Mouse (Mus musculus) embryonic facial prominence, embryonic 10.5 days (tissue): ENCODE results near the gene Cda. TPM values are rescaled to one million over a fixed set of nuclear protein-coding genes. Genes with fewer than 3 reads are reported as not detected.

Experiments
- DNase-seq: peaks from one replicate; pipeline ENCODE4 v3.0.0-alpha.2; 2017; ENCODE audit warnings: low spot score
- H3K27ac ChIP-seq: fragments of 300-500 bp; sonication (generic); replicated peaks from 2 replicates; pipeline ENCODE4 v1.5.1; 2016; ENCODE audit warnings: mild to moderate bottlenecking
- H3K27me3 ChIP-seq: fragments of 300-500 bp; sonication (generic); replicated peaks from 2 replicates; pipeline ENCODE4 v1.6.1; 2016; ENCODE audit warnings: low read depth, mild to moderate bottlenecking; ENCODE audit not compliant: poor library complexity, severe bottlenecking
- H3K36me3 ChIP-seq: fragments of 300-500 bp; sonication (generic); replicated peaks from 2 replicates; pipeline ENCODE4 v1.6.1; 2016; ENCODE audit warnings: mild to moderate bottlenecking, moderate library complexity
- H3K4me1 ChIP-seq: fragments of 300-500 bp; sonication (generic); 2 replicates; pipeline ENCODE4 v1.6.1; 2016
- H3K4me3 ChIP-seq: fragments of 300-500 bp; sonication (generic); 2 replicates; pipeline ENCODE4 v1.5.1; 2016; ENCODE audit warnings: mild to moderate bottlenecking, moderate library complexity
- H3K9me3 ChIP-seq: fragments of 300-500 bp; sonication (generic); 2 replicates; pipeline ENCODE4 v1.6.1; 2016; ENCODE audit warnings: mild to moderate bottlenecking
- WGBS: fragments of 180-500 bp; shearing (Covaris S2); methylation state at CpG from one replicate; pipeline ENCODE4 v1.1.7; 2016; 5-methylcytosine and 5-hydroxymethylcytosine counted together
- polyA plus RNA-seq: library from polyadenylated mRNA; unstranded; fragments of >200 nt; fragmentation: Nextera tagmentation; extraction: Ambion mirVana; gene quantifications from 2 replicates; pipeline ENCODE4 v1.2.1, GENCODE M21; 2016

Cda gene
- polyA plus RNA-seq, 1 experiment from 2014 or later: 4.8 TPM

DNA sequence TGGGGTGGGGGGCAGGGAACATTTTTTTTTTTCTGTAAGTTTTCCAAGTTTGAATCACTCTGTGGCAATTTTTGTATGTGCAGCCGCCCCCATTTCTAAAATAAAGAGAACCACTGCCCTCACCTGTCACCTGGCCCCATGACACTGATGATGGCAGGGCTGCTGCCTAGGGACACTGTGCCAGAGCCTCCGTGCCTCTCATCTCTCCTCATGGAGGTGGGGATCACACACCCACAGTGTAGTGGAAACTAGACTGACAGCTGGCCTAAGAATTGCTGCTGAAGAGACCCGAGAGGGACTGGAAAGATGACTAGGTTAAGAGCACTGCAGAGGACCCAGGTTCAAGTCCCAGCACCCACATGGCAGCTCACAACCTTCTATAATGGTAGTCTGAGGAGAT, 55.7 kb downstream of the Cda start:
- Histone ChIP-seq H3K36me3 (peaks cover 98% of the 10 kb centered on the region), H3K9me3 (0 out of 2 replicates have a peak, but pooled peaks cover 3% of the 10 kb centered on the region), H3K4me1 (no peaks in the 10 kb centered on the region), H3K27me3 (no peaks in the 10 kb centered on the region), H3K27ac (no peak overlapping the region), H3K4me3 (no peak overlapping the region)
- DNase-seq: no peak
- WGBS: 94% methylated on average over 3 of the region's 3 CpGs

DNA sequence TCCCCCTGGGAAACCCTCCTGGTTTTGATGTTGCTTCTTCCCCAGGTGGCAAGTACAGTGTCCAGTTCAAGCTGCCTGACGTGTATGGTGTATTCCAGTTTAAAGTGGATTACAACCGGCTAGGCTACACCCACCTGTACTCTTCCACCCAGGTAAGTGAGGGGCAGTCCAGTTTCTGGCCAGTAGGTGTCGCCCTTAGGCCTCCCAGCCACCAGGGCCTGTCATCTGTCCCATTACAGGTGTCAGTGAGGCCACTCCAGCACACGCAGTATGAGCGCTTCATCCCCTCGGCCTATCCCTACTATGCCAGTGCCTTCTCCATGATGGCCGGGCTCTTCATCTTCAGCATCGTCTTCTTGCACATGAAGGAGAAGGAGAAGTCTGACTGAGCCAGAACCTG, 56.2 kb downstream of the Cda start:
- Histone ChIP-seq H3K4me1 (peaks cover 1% of the 10 kb centered on the region; the same call in 1 of the 2 replicates), H3K27me3 (no peaks in the 10 kb centered on the region), H3K36me3 (peaks cover 98% of the 10 kb centered on the region), H3K4me3 (no peak overlapping the region), H3K9me3 (0 out of 2 replicates have a peak, but pooled peaks cover 3% of the 10 kb centered on the region), H3K27ac (no peak overlapping the region)
- whole genome bisulfite sequencing: 73% methylated on average over 8 of the region's 8 CpGs
- peak; percentile 48 for DNase-seq

DNA sequence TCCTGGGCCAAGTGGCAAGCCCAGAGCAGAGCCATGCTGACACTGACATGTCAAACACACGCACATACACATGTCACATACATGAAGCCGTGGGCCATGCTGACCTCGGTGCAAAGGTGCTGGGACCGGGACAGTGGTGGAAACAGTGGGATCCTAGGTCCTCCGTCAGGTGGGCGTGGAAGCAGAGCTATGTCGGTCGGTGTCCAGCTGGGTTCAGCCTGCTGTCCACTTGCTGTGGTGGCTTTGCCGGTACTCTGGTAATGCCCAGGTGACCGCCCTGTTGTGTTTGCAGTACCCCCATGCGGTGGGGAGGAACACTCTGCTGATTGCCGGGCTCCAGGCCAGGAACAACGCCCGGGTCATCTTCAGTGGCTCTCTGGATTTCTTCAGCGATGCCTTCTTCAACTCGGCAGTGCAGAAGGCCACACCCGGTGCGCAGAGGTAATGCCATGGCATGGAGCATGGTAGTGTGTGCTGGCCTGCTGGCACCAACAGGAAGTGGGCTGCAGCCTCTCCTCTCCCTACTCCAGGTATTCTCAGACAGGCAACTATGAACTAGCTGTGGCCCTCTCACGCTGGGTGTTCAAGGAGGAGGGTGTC, 57.4 kb downstream of the Cda start:
- no peak for DNase-seq
- H3K36me3 ChIP-seq: peaks cover 90% of the 10 kb centered on the region
- H3K27me3 ChIP-seq: no peaks in the 10 kb centered on the region
- WGBS: 95% methylated on average over 19 of the region's 19 CpGs
- no peaks in the 10 kb centered on the region for H3K9me3 ChIP-seq
- no peak overlapping the region for H3K4me3 ChIP-seq
- peaks cover 12% of the 10 kb centered on the region for H3K4me1 ChIP-seq
- H3K27ac ChIP-seq: no peak overlapping the region

DNA sequence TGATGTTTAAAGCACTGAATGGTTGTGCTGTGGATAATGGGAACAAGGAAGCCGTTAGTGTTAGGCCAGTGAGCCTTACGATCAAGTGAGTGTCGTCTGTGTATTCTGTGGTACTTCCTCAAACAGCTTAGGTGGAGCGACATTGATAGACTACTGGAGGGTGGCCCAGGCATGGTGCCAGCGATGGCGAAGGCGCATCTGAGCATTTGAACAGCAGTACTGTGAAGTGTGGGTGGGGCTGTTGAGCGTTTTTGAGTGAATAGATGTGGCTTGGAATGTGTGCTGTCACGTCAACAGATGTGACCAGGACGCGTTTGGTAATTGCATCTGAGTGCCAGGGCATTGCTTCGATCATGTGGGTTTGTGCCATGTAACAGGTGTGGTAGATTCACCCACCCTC, 60.1 kb downstream of the Cda start:
- no peak for DNase-seq
- Histone ChIP-seq H3K9me3 (no peaks in the 10 kb centered on the region), H3K4me1 (peaks cover 29% of the 10 kb centered on the region), H3K36me3 (peaks cover 65% of the 10 kb centered on the region), H3K27ac (no peak overlapping the region), H3K27me3 (no peaks in the 10 kb centered on the region), H3K4me3 (no peak overlapping the region)
- 93% methylated on average over 12 of the region's 12 CpGs for WGBS

DNA sequence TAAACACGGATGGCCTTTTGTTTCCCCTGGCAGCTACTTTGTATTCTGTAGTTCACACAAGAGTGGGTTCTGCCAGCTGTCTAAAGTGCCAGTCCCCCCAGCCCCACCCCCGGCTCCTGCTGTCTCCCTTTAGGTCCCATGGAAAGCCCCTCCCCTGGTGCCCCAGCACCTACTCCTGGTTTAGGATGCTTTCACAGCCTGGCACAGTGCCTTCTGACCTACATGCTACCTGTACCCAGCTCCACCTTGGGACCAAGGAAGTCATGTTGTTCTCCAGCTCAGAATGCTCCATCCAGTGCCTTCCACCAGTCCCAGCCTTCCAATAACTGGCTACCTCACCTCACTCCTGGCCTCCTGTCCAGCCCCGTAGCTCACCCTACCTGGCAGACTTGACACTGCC, 60.8 kb downstream of the Cda start:
- H3K4me1 ChIP-seq: peaks cover 30% of the 10 kb centered on the region
- no peaks in the 10 kb centered on the region for H3K27me3 ChIP-seq
- H3K4me3 ChIP-seq: no peak overlapping the region
- no peak for DNase-seq
- peaks cover 58% of the 10 kb centered on the region for H3K36me3 ChIP-seq
- WGBS: 93% methylated on average over 3 of the region's 3 CpGs
- H3K27ac ChIP-seq: no peak overlapping the region
- H3K9me3 ChIP-seq: no peaks in the 10 kb centered on the region

DNA sequence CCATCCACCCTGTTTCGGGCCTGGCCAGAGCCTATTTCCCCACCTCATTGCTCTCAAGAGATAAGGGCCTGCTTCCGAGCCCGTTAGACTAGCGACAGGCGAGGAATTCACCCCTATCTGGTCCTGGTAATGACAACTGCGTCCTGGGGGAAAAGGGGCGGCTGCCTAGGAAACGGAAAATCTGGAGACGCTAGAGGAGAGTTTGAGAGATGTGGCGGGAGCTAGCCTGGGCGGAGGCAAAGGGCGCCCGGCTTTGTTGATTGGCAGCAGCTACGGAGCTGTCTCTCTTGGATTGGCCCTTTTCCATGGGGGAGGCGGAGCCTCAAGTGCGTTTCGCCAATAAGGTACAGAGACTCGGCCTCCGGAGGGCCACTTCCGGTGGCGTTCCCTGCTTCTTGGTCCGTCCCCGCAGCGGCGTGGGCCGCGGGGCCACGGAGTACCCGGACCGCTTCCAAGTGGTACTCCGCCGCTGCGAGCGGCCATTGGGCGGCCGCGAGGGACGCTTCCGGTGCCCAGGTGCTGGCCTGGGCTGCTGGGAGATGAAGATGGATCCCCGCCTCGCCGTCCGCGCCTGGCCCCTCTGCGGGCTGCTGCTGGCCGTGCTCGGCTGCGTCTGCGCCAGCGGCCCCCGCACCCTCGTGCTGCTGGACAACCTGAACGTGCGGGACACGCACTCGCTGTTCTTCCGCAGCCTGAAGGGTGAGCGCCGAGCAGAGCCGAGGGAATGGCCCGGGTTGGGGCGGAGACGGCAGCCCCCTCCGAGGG, 63.3 kb downstream of the Cda start, which contains the start of gene Ddost:
TSS of gene Ddost (plus strand) at position 391 of the 765 bp plus-strand sequence.
- WGBS: under 1% methylated on average over 64 of the region's 64 CpGs
- peak; percentile 98 for DNase-seq
- H3K27ac ChIP-seq: peak within 1 kb of the TSS; percentile 89
- H3K9me3 ChIP-seq: no peaks in the 10 kb centered on the region
- peaks cover 30% of the 10 kb centered on the region for H3K4me1 ChIP-seq
- peak within 1 kb of the TSS; percentile 94 for H3K4me3 ChIP-seq
- H3K36me3 ChIP-seq: peaks cover 33% of the 10 kb centered on the region
- H3K27me3 ChIP-seq: no peaks in the 10 kb centered on the region

DNA sequence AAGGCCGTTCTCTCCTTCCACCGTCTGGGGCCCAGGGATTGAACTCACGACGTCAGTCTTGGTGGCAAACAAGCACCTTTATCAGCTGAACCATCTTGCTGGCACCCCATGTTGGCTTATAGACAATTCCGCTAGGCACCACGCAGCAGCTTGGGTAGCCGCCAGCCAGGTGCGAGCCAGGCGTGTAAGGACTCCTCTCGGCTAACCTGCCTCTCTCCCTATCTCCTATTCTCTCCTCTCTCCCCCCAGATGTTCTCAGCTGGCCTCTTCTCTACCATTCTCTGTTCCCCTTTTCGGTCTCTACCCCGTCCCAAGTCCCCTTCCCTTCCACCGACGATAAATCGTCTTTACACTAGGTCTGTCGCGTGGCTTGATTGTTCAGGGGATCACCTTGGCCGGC, 64.0 kb downstream of the Cda start:
- Histone ChIP-seq H3K4me1 (peaks cover 30% of the 10 kb centered on the region), H3K27ac (peak overlapping the region; percentile 89), H3K9me3 (no peaks in the 10 kb centered on the region), H3K36me3 (peaks cover 25% of the 10 kb centered on the region), H3K27me3 (no peaks in the 10 kb centered on the region), H3K4me3 (peak overlapping the region; percentile 94)
- 18% methylated on average over 18 of the region's 18 CpGs for WGBS
- no peak for DNase-seq

DNA sequence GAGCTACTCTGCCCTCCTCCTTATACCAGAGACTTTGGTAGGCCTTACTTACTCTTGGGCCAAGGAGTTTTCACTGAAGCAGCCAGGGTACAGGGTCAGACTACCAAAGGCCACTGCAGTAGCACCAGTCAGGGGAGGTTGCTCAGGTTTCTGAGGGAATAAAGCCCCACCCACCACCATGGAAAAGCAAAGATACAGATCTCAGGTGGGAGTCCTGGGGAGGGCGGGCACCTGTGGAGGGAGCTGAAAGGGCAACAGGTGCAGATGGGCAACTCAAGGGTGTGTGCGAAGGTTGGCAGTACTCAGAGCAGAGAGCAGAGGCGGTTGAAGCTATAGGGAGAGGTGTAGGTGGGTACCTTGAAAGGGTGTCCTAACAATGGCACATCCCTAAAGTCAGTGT, 64.8 kb downstream of the Cda start:
- H3K4me3 ChIP-seq: peak overlapping the region; percentile 94
- H3K4me1 ChIP-seq: peaks cover 30% of the 10 kb centered on the region
- 89% methylated on average over 3 of the region's 3 CpGs for WGBS
- H3K36me3 ChIP-seq: peaks cover 18% of the 10 kb centered on the region
- DNase-seq: no peak
- no peaks in the 10 kb centered on the region for H3K9me3 ChIP-seq
- no peak overlapping the region for H3K27ac ChIP-seq
- H3K27me3 ChIP-seq: no peaks in the 10 kb centered on the region

DNA sequence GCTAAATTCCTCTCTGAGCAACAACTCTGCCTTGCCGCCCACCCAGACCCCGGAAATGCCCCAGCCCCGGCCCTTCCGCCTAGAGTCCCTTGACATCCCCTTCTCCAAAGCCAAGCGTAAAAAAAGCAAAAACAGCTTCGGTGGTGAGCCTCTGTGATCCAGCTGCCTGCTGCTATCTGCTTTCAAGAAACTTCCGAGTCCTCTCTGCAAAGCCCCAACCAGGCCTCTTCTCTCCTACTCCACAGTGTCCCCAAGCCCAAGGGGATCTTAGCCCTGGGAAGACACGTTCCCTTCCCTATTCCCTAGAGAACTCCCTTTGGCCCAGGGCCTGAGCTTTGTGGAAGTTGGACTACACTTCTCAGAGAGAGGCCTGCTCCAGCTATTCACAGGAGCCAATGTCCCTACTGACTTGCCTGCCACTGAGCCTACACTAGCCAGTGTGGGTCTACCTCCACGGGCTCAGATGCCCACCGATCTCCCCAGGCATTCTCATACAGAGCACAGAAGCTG, 66.5 kb downstream of the Cda start:
- no peak for DNase-seq
- no peak overlapping the region for H3K4me3 ChIP-seq
- no peaks in the 10 kb centered on the region for H3K27me3 ChIP-seq
- H3K36me3 ChIP-seq: peaks cover under 1% of the 10 kb centered on the region
- H3K27ac ChIP-seq: no peak overlapping the region
- WGBS: 89% methylated on average over 10 of the region's 10 CpGs
- no peaks in the 10 kb centered on the region for H3K9me3 ChIP-seq
- peaks cover 26% of the 10 kb centered on the region for H3K4me1 ChIP-seq

DNA sequence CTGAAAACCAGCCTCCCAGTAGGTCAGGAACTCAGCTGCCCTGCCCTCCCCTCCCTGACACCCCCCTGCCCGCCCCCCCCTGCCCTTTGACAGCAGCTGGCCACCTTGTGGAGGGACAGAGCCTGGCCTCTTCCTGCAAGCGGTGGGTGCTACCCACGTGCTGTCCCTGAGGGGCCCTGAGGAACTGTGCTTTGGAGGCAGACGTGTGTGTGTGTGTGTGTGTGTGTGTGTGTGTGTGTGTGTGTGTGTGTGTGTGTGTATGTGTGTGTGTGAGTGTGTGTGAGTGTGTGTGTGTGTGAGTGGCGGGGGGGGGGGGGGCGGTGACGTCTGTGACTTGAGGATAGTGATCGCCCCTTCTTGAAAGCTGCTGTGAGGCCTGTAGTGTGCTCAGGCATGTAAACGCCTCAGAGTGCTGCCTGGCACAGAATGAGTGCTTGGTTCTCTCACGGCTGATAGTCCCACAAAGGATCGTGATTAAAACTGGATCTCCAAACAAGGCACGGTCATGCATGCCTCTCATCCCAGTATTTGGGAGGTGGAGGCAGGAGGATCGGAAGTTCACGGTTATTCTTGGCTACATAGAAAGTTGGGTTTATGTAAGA, 73.7 kb downstream of the Cda start:
- 80% methylated on average over 11 of the region's 14 CpGs for WGBS
- H3K4me1 ChIP-seq: no peaks in the 10 kb centered on the region; the same call in 1 of the 2 replicates
- no peak overlapping the region for H3K4me3 ChIP-seq
- no peaks in the 10 kb centered on the region for H3K9me3 ChIP-seq
- no peak for DNase-seq
- no peaks in the 10 kb centered on the region for H3K36me3 ChIP-seq
- H3K27ac ChIP-seq: no peak overlapping the region
- H3K27me3 ChIP-seq: no peaks in the 10 kb centered on the region

DNA sequence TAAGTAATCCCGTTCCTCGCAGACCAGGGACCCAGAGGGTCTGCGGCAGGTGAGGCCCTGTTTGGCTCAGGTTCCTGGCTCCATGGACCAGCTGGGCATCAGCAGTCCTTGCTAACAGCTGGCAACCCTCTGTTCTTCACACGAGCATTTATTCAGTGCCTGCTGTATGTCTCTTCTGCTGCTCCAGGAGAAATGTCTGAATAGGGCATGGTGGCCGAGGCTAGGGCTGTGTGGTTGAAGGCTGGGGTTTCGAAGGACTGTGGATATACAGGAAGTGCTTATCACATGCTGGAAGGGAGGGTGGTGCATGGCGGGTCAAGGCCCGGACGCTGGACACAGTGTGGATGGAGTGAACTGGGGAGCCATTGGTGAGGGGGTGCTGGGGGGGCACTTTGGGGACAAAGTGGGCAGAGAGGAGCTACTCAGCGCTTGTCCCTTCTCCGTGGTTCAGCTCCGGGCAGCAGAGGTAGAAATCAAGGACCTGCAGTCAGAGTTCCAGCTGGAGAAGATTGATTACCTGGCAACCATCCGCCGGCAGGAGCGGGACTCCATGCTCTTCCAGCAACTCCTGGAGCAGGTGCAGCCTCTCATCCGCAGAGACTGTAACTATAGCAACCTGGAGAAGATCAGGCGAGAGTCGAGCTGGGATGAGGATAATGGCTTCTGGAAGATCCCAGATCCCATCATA, 74.4 kb downstream of the Cda start:
- H3K4me1 ChIP-seq: no peaks in the 10 kb centered on the region; the same call in 1 of the 2 replicates
- no peaks in the 10 kb centered on the region for H3K27me3 ChIP-seq
- no peak overlapping the region for H3K4me3 ChIP-seq
- no peaks in the 10 kb centered on the region for H3K36me3 ChIP-seq
- no peaks in the 10 kb centered on the region for H3K9me3 ChIP-seq
- WGBS: 87% methylated on average over 18 of the region's 18 CpGs
- no peak for DNase-seq
- no peak overlapping the region for H3K27ac ChIP-seq

DNA sequence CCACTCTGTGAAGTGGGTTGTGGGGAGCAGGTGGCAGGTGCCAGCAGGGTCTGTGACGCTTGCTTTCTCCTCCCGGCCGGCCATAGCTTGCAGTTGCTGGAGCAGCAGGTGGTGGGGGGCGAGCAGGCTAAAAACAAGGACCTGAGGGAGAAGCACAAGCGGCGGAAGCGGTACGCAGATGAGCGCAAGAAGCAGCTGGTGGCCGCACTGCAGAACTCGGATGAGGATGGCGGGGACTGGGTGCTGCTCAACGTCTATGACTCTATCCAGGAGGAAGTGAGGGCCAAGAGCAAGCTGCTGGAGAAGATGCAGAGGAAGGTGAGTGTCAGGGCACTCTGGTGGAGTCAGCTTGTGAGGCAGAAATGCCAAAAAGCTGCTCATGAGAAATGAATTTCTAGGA, 75.8 kb downstream of the Cda start:
- DNase-seq: no peak
- H3K27me3 ChIP-seq: no peaks in the 10 kb centered on the region
- no peaks in the 10 kb centered on the region for H3K9me3 ChIP-seq
- H3K27ac ChIP-seq: no peak overlapping the region
- H3K36me3 ChIP-seq: no peaks in the 10 kb centered on the region
- 90% methylated on average over 13 of the region's 13 CpGs for WGBS
- no peak overlapping the region for H3K4me3 ChIP-seq
- H3K4me1 ChIP-seq: no peaks in the 10 kb centered on the region; the same call in 1 of the 2 replicates
